ENCODE assay signal across 21 mouse cellular contexts in genomic region chr19:29344868-29345267, GRCm38 (mm10). TPM values are rescaled to one million over a fixed set of nuclear protein-coding genes. Genes with fewer than 3 reads are reported as not detected.
DNase-seq lines count a peak whose midpoint lies in the region; TF ChIP-seq lines count a peak whose summit lies in the region.
"Had no signal": no experiment of that assay in that cellular context is flagged by ENCODE, and none has a peak within 500 bp of the region (broad histone marks: within the 10 kb centered on the region; RNA-seq: fewer than 3 reads in every experiment).

No protein-coding gene starts in this region.

- TF ChIP-seq EP300 in MEL (IDR thresholded peaks at IDR 0.05; ENCODE audit: low read depth in 1 of 2, low read length in 2 of 2), result no peak

- no peak overlapping the region for H3K9ac ChIP-seq in MEL (ENCODE audit: control insufficient read depth, low read depth, low read length, poor library complexity, severe bottlenecking)

- no peak for TF ChIP-seq POLR2A in MEL (IDR thresholded peaks at IDR 0.05; ENCODE audit: control insufficient read depth in 1 of 2, insufficient read depth in 1 of 2, low read depth in 1 of 2, low read length in 2 of 2, poor library complexity in 1 of 2)

- DNase-seq in MEL (ENCODE audit: low read depth, low spot score), result no peak
- DNase-seq in frontal cortex, postnatal 25 days (ENCODE audit: low spot score in 2 of 2), result no peak
- DNase-seq: adrenal gland, adult 2 months; adrenal gland, adult 8-10 months; adrenal gland, postnatal 10 days; adrenal gland, postnatal 14 days; adrenal gland, postnatal 25 days; adrenal gland, postnatal 36 days; B cell, adult 2 months; cerebellum, adult 11 months; cerebellum, adult 11-12 months; cerebellum, adult 18-20 months; cerebellum, adult 2 months; cerebellum, adult 8-10 months had no signal

- no peak overlapping the region for H3K4me3 ChIP-seq in MEL (ENCODE audit: control insufficient read depth in 1 of 2, insufficient read depth in 1 of 2, low read depth in 2 of 2, low read length in 2 of 2)

- no peak overlapping the region for H3K27ac ChIP-seq in MEL (ENCODE audit: control insufficient read depth, low read depth, low read length)

- H3K4me1 ChIP-seq in MEL (ENCODE audit: control insufficient read depth in 1 of 2, insufficient read depth in 2 of 2, low read length in 2 of 2), result peaks cover 0 to 6% of the 10 kb centered on the region in 2 experiments; a peak in 1 of 4 replicates

- H3K36me3 ChIP-seq in MEL (ENCODE audit: control insufficient read depth in 1 of 2, insufficient read depth in 2 of 2, low read length in 2 of 2), result no peaks in the 10 kb centered on the region

- peaks cover 1 to 4% of the 10 kb centered on the region in 2 experiments; a peak in 1 of 4 replicates for H3K27me3 ChIP-seq in MEL (ENCODE audit: control insufficient read depth in 1 of 2, insufficient read depth in 2 of 2, low read length in 2 of 2)
- H3K27me3 ChIP-seq: CH12.LX, Patski had no signal

- no peaks in the 10 kb centered on the region for H3K79me2 ChIP-seq in MEL (ENCODE audit: control insufficient read depth, insufficient read depth, low read length, poor library complexity)

- no peak for TF ChIP-seq RAD21 in MEL (IDR thresholded peaks at IDR 0.05; ENCODE audit: low read depth, low read length)

- no peak for TF ChIP-seq CTCF in MEL (IDR thresholded peaks at IDR 0.05 in 2 of 3, conservative IDR thresholded peaks at IDR 0.05 in 1 of 3; ENCODE audit: control insufficient read depth in 1 of 3, insufficient read depth in 1 of 3, low read depth in 2 of 3, low read length in 3 of 3, poor library complexity in 1 of 3, severe bottlenecking in 1 of 3)

- no peaks in the 10 kb centered on the region for H3K9me3 ChIP-seq in MEL (replicated peaks; ENCODE audit: insufficient read depth, low read length)
- H3K9me3 ChIP-seq: G1E had no signal

TF ChIP-seq in MEL, 35 proteins besides CTCF, POLR2A, EP300 and RAD21:
- TF ChIP-seq TBP (IDR thresholded peaks at IDR 0.05; ENCODE audit: low read depth, low read length), result no peak
- TF ChIP-seq CHD2 (IDR thresholded peaks at IDR 0.05; ENCODE audit: low read length), result no peak
- no peak for TF ChIP-seq TCF12 (IDR thresholded peaks at IDR 0.05; ENCODE audit: low read depth, low read length)
- TF ChIP-seq CHD1 (IDR thresholded peaks at IDR 0.05; ENCODE audit: low read depth, low read length), result no peak
- TF ChIP-seq POLR2AphosphoS5 (IDR thresholded peaks at IDR 0.05; ENCODE audit: borderline replicate concordance, low read depth, low read length), result peak; percentile 90; the same call in 1 of the 2 replicates
TF ChIP-seq in MEL: peak in this region for 1.

RNA-seq across cellular contexts. Expression of gene Rln1, which starts 10.4 kb away (rescaled TPM):
- 0.04 TPM in 1 of 2 replicates, not detected in the other for total RNA-seq in MEL (2012; rRNA removed)
- polyA plus RNA-seq in MEL (2012; ENCODE audit: insufficient read depth in 1 of 2, insufficient read length in 2 of 2, low read depth in 1 of 2, low replicate concordance in 2 of 2, missing spikeins in 1 of 2), result not detected
- total RNA-seq: adrenal gland, adult 18-20 months; adrenal gland, adult 2 months; adrenal gland, adult 8-10 months; adrenal gland, postnatal 10 days; adrenal gland, postnatal 14 days; adrenal gland, postnatal 25 days; adrenal gland, postnatal 36 days; adrenal gland, postnatal 4 days; CH12.LX had no signal
- polyA plus RNA-seq: activated CD4-positive, CD25-positive, alpha-beta regulatory T cell, adult 4 months; adrenal gland, adult 2 months; CD4-positive, CD25-positive, alpha-beta regulatory T cell, adult 4 months; G1E; Patski had no signal

RNA-seq across cellular contexts. Expression of gene Insl6, which starts 19.7 kb away (rescaled TPM):
- total RNA-seq in MEL (2012; rRNA removed), result 2.2 and 3.1 TPM in 2 replicates
- polyA plus RNA-seq in MEL (2012; ENCODE audit: insufficient read depth in 1 of 2, insufficient read length in 2 of 2, low read depth in 1 of 2, low replicate concordance in 2 of 2, missing spikeins in 1 of 2), result 1 to 10 TPM in 1 of 2 experiments, not detected in 1; 9.9 TPM

RNA-seq across cellular contexts. Expression of gene Plgrkt, which starts 22.3 kb away (rescaled TPM):
- 107 and 117 TPM in 2 replicates for total RNA-seq in MEL (2012; rRNA removed)
- 100 to 1,000 TPM in 1 of 2 experiments, not detected in 1; 145 TPM for polyA plus RNA-seq in MEL (2012; ENCODE audit: insufficient read depth in 1 of 2, insufficient read length in 2 of 2, low read depth in 1 of 2, low replicate concordance in 2 of 2, missing spikeins in 1 of 2)

RNA-seq across cellular contexts. Expression of gene Cd274, which starts 22.4 kb away (rescaled TPM):
- 3.1 and 3.2 TPM in 2 replicates for total RNA-seq in MEL (2012; rRNA removed)
- polyA plus RNA-seq in MEL (2012; ENCODE audit: insufficient read depth in 1 of 2, insufficient read length in 2 of 2, low read depth in 1 of 2, low replicate concordance in 2 of 2, missing spikeins in 1 of 2), result 1 to 10 TPM in 1 of 2 experiments, not detected in 1; 5.0 TPM
